Mouse (Mus musculus): Measurements from ENCODE around the gene Tpra1. TPM values are rescaled to one million over a fixed set of nuclear protein-coding genes. Genes with fewer than 3 reads are reported as not detected.

The Tpra1 gene
- polyA plus RNA-seq, 1 experiment from 2014 or later, result 55.6 TPM

DNA sequence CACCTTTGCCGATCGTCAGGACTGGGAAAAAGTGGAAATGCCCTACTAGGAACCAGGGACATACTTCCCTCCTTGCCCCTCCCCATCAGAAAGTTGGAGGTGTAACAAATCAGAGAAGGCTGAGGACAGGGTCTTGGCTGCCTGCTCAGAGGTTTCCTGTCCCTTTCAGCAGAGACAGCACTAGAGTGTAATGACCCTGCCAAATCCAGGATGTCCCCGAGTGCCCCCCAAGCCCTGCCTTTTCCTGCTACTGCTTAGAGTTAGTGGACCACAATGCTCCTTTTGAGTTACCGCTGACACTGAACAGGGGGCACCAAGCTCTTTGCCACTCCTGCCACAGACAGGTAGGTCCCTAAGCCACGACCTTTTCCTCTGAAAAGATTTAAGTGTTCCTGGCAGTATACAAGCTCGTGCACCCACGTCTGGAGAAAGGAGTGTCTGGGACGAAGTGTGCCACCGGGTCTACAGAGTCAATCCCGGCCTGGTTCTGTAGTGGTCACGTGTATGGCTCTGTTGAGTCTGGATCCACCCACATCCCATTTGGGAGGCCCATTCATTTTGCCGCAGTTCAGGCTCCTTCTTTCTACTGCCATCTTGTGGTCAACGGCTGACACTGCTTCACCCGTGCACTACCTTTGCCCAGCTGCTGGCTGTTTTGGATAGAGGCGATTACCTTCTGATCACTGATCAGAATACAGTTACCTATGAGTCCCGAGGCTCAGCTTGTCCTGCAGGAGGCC lies 4.5 kb downstream of the Tpra1 start:
- Histone ChIP-seq H3K4me1 (ENCODE audit: control insufficient read depth, insufficient read depth, low read length) (peaks cover 12% of the 10 kb centered on the region; the same call in 1 of the 2 replicates), H3K4me3 (ENCODE audit: low read depth, low read length) (no peak overlapping the region), H3K36me3 (ENCODE audit: control insufficient read depth, insufficient read depth, low read length) (peaks cover 8% of the 10 kb centered on the region), H3K27ac (ENCODE audit: low read length) (no peak overlapping the region), H3K4me2 (replicated peaks; ENCODE audit: low read depth, low read length) (no peak overlapping the region), H3K27me3 (ENCODE audit: control insufficient read depth, insufficient read depth, low read length) (no peaks in the 10 kb centered on the region), H3K9me3 (ENCODE audit: control insufficient read depth, low read depth, low read length) (no peaks in the 10 kb centered on the region), H3K9ac (replicated peaks; ENCODE audit: low read depth, low read length) (no peak overlapping the region)
- 18% methylated on average over 16 of the region's 16 CpGs for WGBS
- peak; percentile 31; the same call in 1 of the 2 replicates for ATAC-seq (ENCODE audit: insufficient number of reproducible peaks, insufficient read depth, low FRiP score, low read depth)

DNA sequence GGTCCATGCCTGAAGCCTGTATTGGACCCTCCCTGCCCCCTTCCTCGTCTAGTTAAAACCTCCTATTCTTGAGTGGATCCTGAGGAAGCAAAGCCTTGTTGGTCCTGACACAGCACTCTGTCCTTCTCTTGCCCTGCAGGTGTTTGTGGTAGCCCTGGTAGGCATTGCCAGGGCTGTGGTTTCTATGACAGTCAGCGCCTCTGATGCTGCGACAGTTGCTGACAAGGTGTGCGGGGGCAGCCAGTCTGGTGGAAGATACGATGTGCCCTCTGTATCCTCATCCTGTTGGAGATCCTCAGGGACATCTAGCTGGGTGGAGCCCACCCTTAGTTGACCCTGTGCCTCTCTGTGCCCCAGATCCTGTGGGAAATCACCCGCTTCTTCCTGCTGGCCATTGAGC lies 7.1 kb downstream of the Tpra1 start:
- H3K9ac ChIP-seq (replicated peaks; ENCODE audit: low read depth, low read length), result no peak overlapping the region
- H3K9me3 ChIP-seq (ENCODE audit: control insufficient read depth, low read depth, low read length), result no peaks in the 10 kb centered on the region
- H3K27ac ChIP-seq (ENCODE audit: low read length), result no peak overlapping the region
- no peak for ATAC-seq (ENCODE audit: insufficient number of reproducible peaks, insufficient read depth, low FRiP score, low read depth)
- H3K27me3 ChIP-seq (ENCODE audit: control insufficient read depth, insufficient read depth, low read length), result no peaks in the 10 kb centered on the region
- 91% methylated on average over 6 of the region's 6 CpGs for WGBS
- H3K4me2 ChIP-seq (replicated peaks; ENCODE audit: low read depth, low read length), result no peak overlapping the region
- no peak overlapping the region for H3K4me3 ChIP-seq (ENCODE audit: low read depth, low read length)
- H3K36me3 ChIP-seq (ENCODE audit: control insufficient read depth, insufficient read depth, low read length), result peaks cover 16% of the 10 kb centered on the region
- H3K4me1 ChIP-seq (ENCODE audit: control insufficient read depth, insufficient read depth, low read length), result peaks cover under 1% of the 10 kb centered on the region; the same call in 1 of the 2 replicates

DNA sequence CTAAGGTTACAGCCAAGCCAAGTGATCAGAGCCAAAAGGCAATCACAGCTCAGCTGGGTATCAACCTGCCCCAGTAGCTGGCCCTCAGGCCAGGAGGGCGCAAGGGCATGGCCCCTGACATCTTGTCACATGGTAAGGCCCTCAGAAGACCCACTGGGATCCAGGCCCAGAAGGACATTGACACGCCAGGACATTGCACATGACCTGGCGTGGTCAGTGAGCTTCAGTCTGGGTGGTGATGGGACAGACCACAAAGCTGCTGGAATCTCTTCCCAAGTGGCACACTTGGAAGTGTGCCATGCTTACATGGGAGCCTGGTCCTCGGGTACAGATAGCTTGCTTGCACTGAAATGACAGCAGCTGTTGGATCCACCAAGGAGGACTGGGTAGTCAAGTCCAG lies 11.0 kb downstream of the Tpra1 start:
- Histone ChIP-seq H3K9ac (replicated peaks; ENCODE audit: low read depth, low read length) (no peak overlapping the region), H3K4me1 (ENCODE audit: control insufficient read depth, insufficient read depth, low read length) (no peaks in the 10 kb centered on the region), H3K4me2 (replicated peaks; ENCODE audit: low read depth, low read length) (no peak overlapping the region), H3K9me3 (ENCODE audit: control insufficient read depth, low read depth, low read length) (no peaks in the 10 kb centered on the region), H3K27ac (ENCODE audit: low read length) (no peak overlapping the region), H3K36me3 (ENCODE audit: control insufficient read depth, insufficient read depth, low read length) (peaks cover 14% of the 10 kb centered on the region), H3K4me3 (ENCODE audit: low read depth, low read length) (no peak overlapping the region), H3K27me3 (ENCODE audit: control insufficient read depth, insufficient read depth, low read length) (no peaks in the 10 kb centered on the region)
- WGBS, result 83% methylated on average over 4 of the region's 4 CpGs
- no peak for ATAC-seq (ENCODE audit: insufficient number of reproducible peaks, insufficient read depth, low FRiP score, low read depth)

DNA sequence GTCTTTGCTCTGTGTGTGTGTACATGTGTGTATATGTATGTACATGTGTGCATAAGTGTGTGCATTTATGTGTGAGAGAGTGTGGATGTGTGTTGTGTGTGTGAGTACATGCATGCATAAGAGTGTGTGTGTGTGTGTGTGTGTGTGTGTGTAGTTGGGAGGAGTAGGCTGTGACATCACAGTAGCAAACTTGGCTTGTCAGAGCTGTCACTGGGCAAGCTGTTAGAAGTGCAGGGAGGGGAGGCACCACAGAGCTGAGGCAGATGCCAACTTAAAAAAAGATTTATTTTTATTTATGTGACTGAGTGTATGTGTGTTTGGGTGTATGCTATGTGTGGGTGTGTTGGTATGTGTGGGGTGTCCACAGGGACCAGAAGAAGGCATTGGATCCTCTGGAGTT lies 11.4 kb downstream of the Tpra1 start:
- no peak overlapping the region for H3K27ac ChIP-seq (ENCODE audit: low read length)
- H3K9me3 ChIP-seq (ENCODE audit: control insufficient read depth, low read depth, low read length), result no peaks in the 10 kb centered on the region
- no peaks in the 10 kb centered on the region for H3K27me3 ChIP-seq (ENCODE audit: control insufficient read depth, insufficient read depth, low read length)
- no peak for ATAC-seq (ENCODE audit: insufficient number of reproducible peaks, insufficient read depth, low FRiP score, low read depth)
- no peak overlapping the region for H3K4me2 ChIP-seq (replicated peaks; ENCODE audit: low read depth, low read length)
- H3K36me3 ChIP-seq (ENCODE audit: control insufficient read depth, insufficient read depth, low read length), result peaks cover 10% of the 10 kb centered on the region
- no peak overlapping the region for H3K4me3 ChIP-seq (ENCODE audit: low read depth, low read length)
- H3K9ac ChIP-seq (replicated peaks; ENCODE audit: low read depth, low read length), result no peak overlapping the region
- no peaks in the 10 kb centered on the region for H3K4me1 ChIP-seq (ENCODE audit: control insufficient read depth, insufficient read depth, low read length)

DNA sequence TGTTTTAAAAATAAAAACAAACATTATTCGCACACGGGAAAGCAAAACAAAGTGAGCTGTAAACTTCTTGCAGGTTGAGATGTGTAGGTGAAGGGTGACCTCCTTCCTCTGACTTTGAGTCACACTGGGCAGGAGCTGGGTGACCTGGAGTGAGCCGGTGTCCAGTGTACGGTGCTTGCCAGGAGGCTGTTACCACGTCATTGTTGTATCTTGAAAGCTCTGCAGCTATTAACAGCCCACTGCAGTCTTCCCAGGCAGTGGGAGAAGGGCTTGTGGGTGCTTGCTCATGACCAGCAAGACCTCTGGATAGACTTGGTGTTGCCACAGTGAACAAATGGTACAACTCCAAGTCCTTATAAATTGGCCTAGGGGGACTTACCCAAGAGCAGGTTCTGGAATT lies 12.7 kb downstream of the Tpra1 start:
- no peaks in the 10 kb centered on the region for H3K9me3 ChIP-seq (ENCODE audit: control insufficient read depth, low read depth, low read length)
- H3K4me3 ChIP-seq (ENCODE audit: low read depth, low read length), result no peak overlapping the region
- H3K27me3 ChIP-seq (ENCODE audit: control insufficient read depth, insufficient read depth, low read length), result no peaks in the 10 kb centered on the region
- no peak overlapping the region for H3K27ac ChIP-seq (ENCODE audit: low read length)
- no peaks in the 10 kb centered on the region for H3K4me1 ChIP-seq (ENCODE audit: control insufficient read depth, insufficient read depth, low read length)
- ATAC-seq (ENCODE audit: insufficient number of reproducible peaks, insufficient read depth, low FRiP score, low read depth), result no peak
- H3K4me2 ChIP-seq (replicated peaks; ENCODE audit: low read depth, low read length), result no peak overlapping the region
- H3K9ac ChIP-seq (replicated peaks; ENCODE audit: low read depth, low read length), result no peak overlapping the region
- H3K36me3 ChIP-seq (ENCODE audit: control insufficient read depth, insufficient read depth, low read length), result peaks cover 10% of the 10 kb centered on the region
- WGBS, result 81% methylated on average over 5 of the region's 5 CpGs

DNA sequence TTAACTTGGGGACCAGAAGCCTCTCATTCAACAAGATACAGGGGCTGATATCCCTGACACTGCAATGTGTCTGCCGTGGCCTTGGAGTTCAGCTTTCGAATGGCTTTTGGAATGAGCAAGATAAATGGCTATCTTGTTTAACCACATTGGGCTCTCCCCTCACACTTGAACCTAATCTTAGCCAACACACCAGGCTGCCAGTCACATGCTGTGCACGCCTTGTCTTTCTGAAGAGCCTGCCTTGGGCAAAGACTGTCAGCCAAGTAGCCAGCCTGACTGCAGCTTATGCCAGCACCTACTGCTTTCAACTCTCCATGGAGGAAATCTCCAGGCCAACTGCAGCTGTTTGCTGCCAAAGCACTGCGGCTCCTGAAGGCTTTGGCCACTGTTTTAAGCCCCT lies 13.5 kb downstream of the Tpra1 start:
- Histone ChIP-seq H3K36me3 (ENCODE audit: control insufficient read depth, insufficient read depth, low read length) (peaks cover 8% of the 10 kb centered on the region), H3K9ac (replicated peaks; ENCODE audit: low read depth, low read length) (no peak overlapping the region)
- peak; percentile 51; the same call in 1 of the 2 replicates for ATAC-seq (ENCODE audit: insufficient number of reproducible peaks, insufficient read depth, low FRiP score, low read depth)

DNA sequence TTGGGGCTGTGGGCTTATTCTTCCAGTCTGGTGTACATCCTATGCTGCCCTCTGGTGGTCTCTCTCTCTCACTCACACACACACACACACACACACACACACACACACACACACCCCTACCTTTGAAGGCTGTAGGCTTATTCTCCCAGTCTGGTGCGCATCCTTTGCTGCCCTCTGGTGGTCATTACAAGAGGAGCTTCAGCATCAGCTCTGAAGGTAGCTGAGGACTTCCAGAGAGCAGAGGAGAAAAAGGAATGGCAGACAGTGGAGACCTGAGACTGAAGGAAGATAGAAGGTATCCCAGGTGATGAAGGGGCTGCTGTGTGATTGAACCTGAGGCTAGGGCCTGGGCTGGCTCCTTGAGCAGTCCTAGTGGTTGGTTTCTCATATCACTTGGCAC lies 14.1 kb downstream of the Tpra1 start:
- no peaks in the 10 kb centered on the region for H3K9me3 ChIP-seq (ENCODE audit: control insufficient read depth, low read depth, low read length)
- no peak overlapping the region for H3K9ac ChIP-seq (replicated peaks; ENCODE audit: low read depth, low read length)
- H3K4me3 ChIP-seq (ENCODE audit: low read depth, low read length), result no peak overlapping the region
- no peaks in the 10 kb centered on the region for H3K27me3 ChIP-seq (ENCODE audit: control insufficient read depth, insufficient read depth, low read length)
- no peak overlapping the region for H3K4me2 ChIP-seq (replicated peaks; ENCODE audit: low read depth, low read length)
- no peak for ATAC-seq (ENCODE audit: insufficient number of reproducible peaks, insufficient read depth, low FRiP score, low read depth)
- no peaks in the 10 kb centered on the region for H3K4me1 ChIP-seq (ENCODE audit: control insufficient read depth, insufficient read depth, low read length)
- WGBS, result 64% methylated on average over 1 of the region's 1 CpGs
- no peak overlapping the region for H3K27ac ChIP-seq (ENCODE audit: low read length)
- peaks cover 8% of the 10 kb centered on the region for H3K36me3 ChIP-seq (ENCODE audit: control insufficient read depth, insufficient read depth, low read length)

More for the DNA sequence above, 13.5 kb downstream of the Tpra1 start:
- Histone ChIP-seq H3K4me1 (ENCODE audit: control insufficient read depth, insufficient read depth, low read length) (no peaks in the 10 kb centered on the region), H3K4me3 (ENCODE audit: low read depth, low read length) (no peak overlapping the region), H3K9me3 (ENCODE audit: control insufficient read depth, low read depth, low read length) (no peaks in the 10 kb centered on the region), H3K27me3 (ENCODE audit: control insufficient read depth, insufficient read depth, low read length) (no peaks in the 10 kb centered on the region), H3K27ac (ENCODE audit: low read length) (no peak overlapping the region), H3K4me2 (replicated peaks; ENCODE audit: low read depth, low read length) (no peak overlapping the region)
- 67% methylated on average over 4 of the region's 4 CpGs for WGBS

DNA sequence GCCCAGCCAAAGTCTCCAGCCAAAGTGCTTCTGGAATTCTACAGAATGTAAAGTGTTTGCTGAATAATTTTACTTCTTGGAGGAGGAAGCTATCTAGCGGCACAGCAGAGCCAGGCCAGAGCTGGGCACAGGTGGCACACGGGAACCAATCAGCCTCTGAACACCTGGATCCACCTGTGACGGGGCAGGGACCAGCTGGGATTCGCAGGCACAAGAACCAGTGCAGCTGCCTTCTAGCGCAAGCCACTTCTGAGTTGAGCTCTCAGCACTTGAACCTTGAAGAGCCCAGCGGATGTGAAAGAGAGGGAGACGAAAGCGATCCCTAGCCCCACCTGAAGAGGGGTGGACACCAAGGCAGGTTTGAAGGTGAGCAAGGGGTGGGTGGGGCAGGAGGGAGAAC lies 16.8 kb downstream of the Tpra1 start:
- H3K36me3 ChIP-seq (ENCODE audit: control insufficient read depth, insufficient read depth, low read length), result no peaks in the 10 kb centered on the region

More for the DNA sequence above, 16.8 kb downstream of the Tpra1 start:
- no peak overlapping the region for H3K4me2 ChIP-seq (replicated peaks; ENCODE audit: low read depth, low read length)
- H3K9ac ChIP-seq (replicated peaks; ENCODE audit: low read depth, low read length), result no peak overlapping the region
- H3K27me3 ChIP-seq (ENCODE audit: control insufficient read depth, insufficient read depth, low read length), result no peaks in the 10 kb centered on the region
- WGBS, result 77% methylated on average over 8 of the region's 8 CpGs
- H3K4me3 ChIP-seq (ENCODE audit: low read depth, low read length), result no peak overlapping the region
- H3K27ac ChIP-seq (ENCODE audit: low read length), result no peak overlapping the region
- H3K4me1 ChIP-seq (ENCODE audit: control insufficient read depth, insufficient read depth, low read length), result no peaks in the 10 kb centered on the region
- no peak for ATAC-seq (ENCODE audit: insufficient number of reproducible peaks, insufficient read depth, low FRiP score, low read depth)
- H3K9me3 ChIP-seq (ENCODE audit: control insufficient read depth, low read depth, low read length), result no peaks in the 10 kb centered on the region
